Mouse (Mus musculus): Measurements from ENCODE around the gene Dlgap4. TPM values are rescaled to one million over a fixed set of nuclear protein-coding genes. Genes with fewer than 3 reads are reported as not detected.

Gene Dlgap4
- total and polyA plus RNA-seq, 3 experiments: 15.7 to 113 (median 54.8) TPM

DNA sequence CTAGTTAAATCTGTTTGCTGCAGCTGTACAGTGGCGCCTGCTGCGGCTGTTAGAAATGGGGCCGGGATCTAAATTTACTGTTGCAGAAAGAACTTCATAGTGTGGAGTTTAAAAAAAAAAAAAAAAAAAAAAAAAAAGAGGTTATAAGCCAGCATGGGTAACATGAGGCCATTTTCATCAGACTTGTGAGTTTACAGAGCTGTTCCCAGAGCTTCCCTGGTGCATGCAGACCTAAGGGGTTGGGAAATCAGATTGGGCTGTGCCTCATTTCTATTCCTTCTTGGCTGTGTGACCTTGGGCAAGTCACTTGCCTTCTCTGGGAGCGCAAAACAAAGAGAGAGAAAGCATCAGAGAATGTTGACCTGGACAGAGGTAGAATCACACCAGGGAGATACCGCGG lies 55.1 kb downstream of the Dlgap4 start:
- DNase-seq (ENCODE audit: low spot score) (no peak), ATAC-seq (ENCODE audit: extremely low read depth, insufficient number of reproducible peaks, low FRiP score, poor library complexity, severe bottlenecking) (no peak)
- TF ChIP-seq CTCF (IDR thresholded peaks at IDR 0.05; ENCODE audit: low read depth, low read length): no peak
- no peak for TF ChIP-seq GATA2 (IDR thresholded peaks at IDR 0.05; ENCODE audit: borderline replicate concordance, low read depth, low read length)
- no peak for TF ChIP-seq POLR2AphosphoS5 (IDR thresholded peaks at IDR 0.05; ENCODE audit: insufficient replicate concordance, low read depth, low read length)
- no peak for TF ChIP-seq GATA1 (IDR thresholded peaks at IDR 0.05; ENCODE audit: borderline replicate concordance, low read length)
- no peak for TF ChIP-seq TAL1 (conservative IDR thresholded peaks at IDR 0.05; ENCODE audit: low read depth, low read length)
- peaks cover 11% of the 10 kb centered on the region for H3K27me3 ChIP-seq (ENCODE audit: insufficient read depth, low read length)
- no peaks in the 10 kb centered on the region for H3K4me1 ChIP-seq (ENCODE audit: insufficient read depth, low read depth, low read length)
- no peak overlapping the region for H3K4me3 ChIP-seq (ENCODE audit: low read depth, low read length)
- H3K9me3 ChIP-seq (replicated peaks): no peaks in the 10 kb centered on the region
- no peaks in the 10 kb centered on the region for H3K36me3 ChIP-seq (replicated peaks)

GRCm38 (mm10) chr2:156673307-156673706 lies 59.8 kb downstream of the Dlgap4 start:
- Histone ChIP-seq H3K4me1 (ENCODE audit: insufficient read depth, low read depth, low read length) (no peaks in the 10 kb centered on the region), H3K4me3 (ENCODE audit: low read depth, low read length) (no peak overlapping the region), H3K9me3 (replicated peaks) (no peaks in the 10 kb centered on the region), H3K36me3 (replicated peaks) (no peaks in the 10 kb centered on the region), H3K27me3 (ENCODE audit: insufficient read depth, low read length) (peaks cover 4% of the 10 kb centered on the region)
- ATAC-seq (ENCODE audit: extremely low read depth, insufficient number of reproducible peaks, low FRiP score, poor library complexity, severe bottlenecking) (no peak), DNase-seq (ENCODE audit: low spot score) (no peak)
- TF ChIP-seq GATA2 (IDR thresholded peaks at IDR 0.05; ENCODE audit: borderline replicate concordance, low read depth, low read length): no peak

DNA sequence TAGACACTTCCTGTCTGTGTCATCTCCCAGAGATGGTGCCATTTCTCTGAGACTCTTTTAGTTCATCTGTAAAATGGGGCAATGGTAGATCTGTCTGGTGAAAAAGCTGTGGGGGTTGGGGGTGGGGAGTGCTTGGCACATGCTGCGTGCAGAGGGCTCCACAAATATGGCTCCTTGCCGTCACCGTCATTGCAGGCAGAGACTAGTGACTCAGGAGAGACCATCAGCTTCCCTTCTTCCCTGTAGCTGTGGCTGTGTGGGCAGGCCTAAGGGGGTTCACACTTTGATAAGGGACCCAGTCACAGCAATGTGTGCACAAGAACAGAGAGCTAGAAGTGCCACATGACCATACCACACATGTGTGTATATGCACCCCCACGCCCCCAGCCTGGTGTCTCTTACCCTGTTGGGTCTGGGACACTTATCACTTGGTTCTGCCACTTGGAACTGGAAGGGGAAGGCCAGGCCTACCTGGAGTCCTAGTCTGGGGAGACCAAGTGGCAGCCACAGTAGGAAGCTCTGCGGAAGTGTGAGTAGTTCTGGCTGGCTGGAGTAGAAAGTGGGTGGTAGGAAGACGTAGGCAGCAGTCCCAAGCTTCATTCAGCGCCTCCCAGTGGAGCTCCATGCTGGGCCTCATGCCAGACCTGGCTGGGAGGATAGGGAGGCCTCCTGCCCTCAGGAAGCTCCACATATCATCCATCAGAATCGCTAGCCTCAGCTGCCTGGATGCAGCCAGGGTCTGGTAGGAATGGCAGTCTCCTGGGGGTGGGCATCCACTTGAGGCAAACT lies 60.6 kb downstream of the Dlgap4 start:
- Histone ChIP-seq H3K4me1 (ENCODE audit: insufficient read depth, low read depth, low read length) (no peaks in the 10 kb centered on the region), H3K27me3 (ENCODE audit: insufficient read depth, low read length) (peaks cover under 1% of the 10 kb centered on the region), H3K4me3 (ENCODE audit: low read depth, low read length) (no peak overlapping the region), H3K9me3 (replicated peaks) (no peaks in the 10 kb centered on the region), H3K36me3 (replicated peaks) (no peaks in the 10 kb centered on the region)
- TF ChIP-seq TAL1 (conservative IDR thresholded peaks at IDR 0.05; ENCODE audit: low read depth, low read length): no peak
- no peak for TF ChIP-seq POLR2AphosphoS5 (IDR thresholded peaks at IDR 0.05; ENCODE audit: insufficient replicate concordance, low read depth, low read length)
- TF ChIP-seq GATA2 (IDR thresholded peaks at IDR 0.05; ENCODE audit: borderline replicate concordance, low read depth, low read length): no peak
- no peak for TF ChIP-seq CTCF (IDR thresholded peaks at IDR 0.05; ENCODE audit: low read depth, low read length)
- TF ChIP-seq GATA1 (IDR thresholded peaks at IDR 0.05; ENCODE audit: borderline replicate concordance, low read length): no peak
- DNase-seq (ENCODE audit: low spot score): no peak
- no peak for ATAC-seq (ENCODE audit: extremely low read depth, insufficient number of reproducible peaks, low FRiP score, poor library complexity, severe bottlenecking)

GRCm38 (mm10) chr2:156676885-156677284 lies 63.4 kb downstream of the Dlgap4 start:
- DNase-seq (ENCODE audit: low spot score): peak; percentile 20
- no peak for ATAC-seq (ENCODE audit: extremely low read depth, insufficient number of reproducible peaks, low FRiP score, poor library complexity, severe bottlenecking)
- no peak for TF ChIP-seq TAL1 (conservative IDR thresholded peaks at IDR 0.05; ENCODE audit: low read depth, low read length)
- no peak for TF ChIP-seq POLR2AphosphoS5 (IDR thresholded peaks at IDR 0.05; ENCODE audit: insufficient replicate concordance, low read depth, low read length)
- no peak for TF ChIP-seq CTCF (IDR thresholded peaks at IDR 0.05; ENCODE audit: low read depth, low read length)
- TF ChIP-seq GATA2 (IDR thresholded peaks at IDR 0.05; ENCODE audit: borderline replicate concordance, low read depth, low read length): no peak
- no peak for TF ChIP-seq GATA1 (IDR thresholded peaks at IDR 0.05; ENCODE audit: borderline replicate concordance, low read length)
- Histone ChIP-seq H3K27me3 (ENCODE audit: insufficient read depth, low read length) (peaks cover 12% of the 10 kb centered on the region), H3K4me1 (ENCODE audit: insufficient read depth, low read depth, low read length) (no peaks in the 10 kb centered on the region), H3K36me3 (replicated peaks) (no peaks in the 10 kb centered on the region), H3K9me3 (replicated peaks) (no peaks in the 10 kb centered on the region), H3K4me3 (ENCODE audit: low read depth, low read length) (no peak overlapping the region)

GRCm38 (mm10) chr2:156678112-156678511 lies 64.6 kb downstream of the Dlgap4 start:
- DNase-seq (ENCODE audit: low spot score) (no peak), ATAC-seq (ENCODE audit: extremely low read depth, insufficient number of reproducible peaks, low FRiP score, poor library complexity, severe bottlenecking) (no peak)
- no peak overlapping the region for H3K4me3 ChIP-seq (ENCODE audit: low read depth, low read length)
- no peaks in the 10 kb centered on the region for H3K4me1 ChIP-seq (ENCODE audit: insufficient read depth, low read depth, low read length)
- H3K36me3 ChIP-seq (replicated peaks): no peaks in the 10 kb centered on the region
- TF ChIP-seq GATA1 (IDR thresholded peaks at IDR 0.05; ENCODE audit: borderline replicate concordance, low read length) (no peak), CTCF (IDR thresholded peaks at IDR 0.05; ENCODE audit: low read depth, low read length) (no peak), TAL1 (conservative IDR thresholded peaks at IDR 0.05; ENCODE audit: low read depth, low read length) (no peak), POLR2AphosphoS5 (IDR thresholded peaks at IDR 0.05; ENCODE audit: insufficient replicate concordance, low read depth, low read length) (no peak), GATA2 (IDR thresholded peaks at IDR 0.05; ENCODE audit: borderline replicate concordance, low read depth, low read length) (no peak)
- peaks cover 12% of the 10 kb centered on the region for H3K27me3 ChIP-seq (ENCODE audit: insufficient read depth, low read length)
- H3K9me3 ChIP-seq (replicated peaks): no peaks in the 10 kb centered on the region

- Histone ChIP-seq H3K36me3 (replicated peaks) (no peaks in the 10 kb centered on the region), H3K4me1 (ENCODE audit: insufficient read depth, low read depth, low read length) (no peaks in the 10 kb centered on the region), H3K9me3 (replicated peaks) (no peaks in the 10 kb centered on the region), H3K27me3 (ENCODE audit: insufficient read depth, low read length) (peaks cover 36% of the 10 kb centered on the region), H3K4me3 (ENCODE audit: low read depth, low read length) (no peak overlapping the region)
- ATAC-seq (ENCODE audit: extremely low read depth, insufficient number of reproducible peaks, low FRiP score, poor library complexity, severe bottlenecking) (no peak), DNase-seq (ENCODE audit: low spot score) (no peak)
- TF ChIP-seq CTCF (IDR thresholded peaks at IDR 0.05; ENCODE audit: low read depth, low read length): no peak
- no peak for TF ChIP-seq GATA1 (IDR thresholded peaks at IDR 0.05; ENCODE audit: borderline replicate concordance, low read length)
- TF ChIP-seq GATA2 (IDR thresholded peaks at IDR 0.05; ENCODE audit: borderline replicate concordance, low read depth, low read length): no peak
- TF ChIP-seq TAL1 (conservative IDR thresholded peaks at IDR 0.05; ENCODE audit: low read depth, low read length): no peak
- no peak for TF ChIP-seq POLR2AphosphoS5 (IDR thresholded peaks at IDR 0.05; ENCODE audit: insufficient replicate concordance, low read depth, low read length)
These were observed 69.5 kb downstream of the Dlgap4 start for GRCm38 (mm10) chr2:156682965-156683364.

Measured in G1E (cell line).